Mouse (Mus musculus): ENCODE data around the gene Mink1. TPM values are rescaled to one million over a fixed set of nuclear protein-coding genes. Genes with fewer than 3 reads are reported as not detected.
A peak's percentile ranks its signal among the peaks of the same experiment; 100 is the strongest.

Gene Mink1
- polyA plus RNA-seq, 1 experiment: 99.5 TPM

DNA sequence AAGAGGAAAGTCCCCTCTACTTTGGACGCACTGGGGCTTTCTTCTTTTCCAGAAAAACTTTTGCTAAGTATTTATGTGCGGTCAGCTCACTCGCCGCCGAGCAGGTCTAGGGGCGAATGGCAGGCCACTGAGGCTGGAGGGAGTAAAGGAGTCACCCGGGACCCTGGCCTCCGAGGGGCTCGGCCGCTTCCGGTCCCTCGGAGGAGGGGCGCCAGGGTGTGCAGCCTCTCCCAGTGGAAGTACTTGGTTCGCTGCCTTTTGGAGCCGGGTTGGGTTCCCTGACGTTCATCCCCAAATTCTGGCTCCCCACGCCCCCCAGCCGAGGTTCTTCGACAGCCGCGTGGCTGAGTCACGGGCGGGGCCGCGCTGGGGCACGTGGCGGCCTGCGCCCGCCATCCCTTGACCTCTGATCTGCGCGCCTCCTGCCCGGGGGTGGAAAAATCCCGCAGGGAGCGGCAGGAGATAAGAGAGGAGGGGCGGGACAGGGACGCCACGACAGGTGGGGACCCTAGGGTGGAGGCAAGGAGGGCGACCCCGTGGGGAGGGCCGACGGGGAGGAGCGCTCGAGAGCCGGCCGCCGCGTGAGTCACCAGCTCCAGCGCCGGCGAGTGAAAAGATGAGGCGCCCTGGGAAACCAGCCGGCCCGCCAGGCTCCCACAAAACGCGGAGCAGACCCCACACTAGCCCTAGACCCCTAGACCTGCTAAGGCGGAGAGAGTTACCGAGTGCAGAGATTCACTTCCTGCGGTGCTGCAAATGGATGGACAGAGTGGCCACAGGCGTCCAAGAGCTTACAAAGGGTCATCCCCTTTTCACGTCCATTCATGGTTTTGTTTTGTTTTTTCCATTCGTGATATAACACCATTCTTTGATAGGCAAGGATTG is 93.1 kb downstream of the Mink1 start:
- DNase-seq (ENCODE audit: low read depth): peak; percentile 65
- TF ChIP-seq POLR2A (IDR thresholded peaks at IDR 0.05; ENCODE audit: borderline replicate concordance, extremely low read depth, insufficient read depth, insufficient read length, poor library complexity, severe bottlenecking) (no peak), CTCF (IDR thresholded peaks at IDR 0.05; ENCODE audit: borderline replicate concordance, extremely low read depth, insufficient read depth, insufficient read length) (no peak)

DNA sequence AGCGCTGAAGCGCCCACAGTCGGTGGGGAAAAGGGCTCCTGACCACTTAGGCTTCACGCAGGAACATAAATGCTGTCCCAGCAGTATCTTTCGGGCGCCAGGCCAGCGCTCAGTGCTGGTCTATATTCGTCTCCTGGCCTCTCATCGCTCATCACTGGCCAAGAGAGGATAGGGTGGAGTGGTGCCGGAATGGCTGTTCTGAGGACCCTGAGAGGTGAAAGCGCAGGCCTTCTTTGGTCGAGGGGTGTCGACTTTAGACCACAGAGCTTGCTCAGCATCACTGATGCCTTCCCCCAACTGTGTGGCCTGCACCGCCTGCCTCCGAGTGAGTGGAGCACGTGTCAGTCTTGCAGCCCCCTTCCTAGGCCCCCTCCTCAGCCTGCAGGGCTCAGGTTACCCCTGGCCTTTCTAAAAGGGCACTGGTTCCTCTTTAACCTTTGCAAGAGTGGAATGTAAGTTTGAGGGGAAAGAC is 93.8 kb downstream of the Mink1 start:
- DNase-seq (ENCODE audit: low read depth): peak; percentile 25
- TF ChIP-seq POLR2A (IDR thresholded peaks at IDR 0.05; ENCODE audit: borderline replicate concordance, extremely low read depth, insufficient read depth, insufficient read length, poor library complexity, severe bottlenecking) (no peak), CTCF (IDR thresholded peaks at IDR 0.05; ENCODE audit: borderline replicate concordance, extremely low read depth, insufficient read depth, insufficient read length) (no peak)

DNA sequence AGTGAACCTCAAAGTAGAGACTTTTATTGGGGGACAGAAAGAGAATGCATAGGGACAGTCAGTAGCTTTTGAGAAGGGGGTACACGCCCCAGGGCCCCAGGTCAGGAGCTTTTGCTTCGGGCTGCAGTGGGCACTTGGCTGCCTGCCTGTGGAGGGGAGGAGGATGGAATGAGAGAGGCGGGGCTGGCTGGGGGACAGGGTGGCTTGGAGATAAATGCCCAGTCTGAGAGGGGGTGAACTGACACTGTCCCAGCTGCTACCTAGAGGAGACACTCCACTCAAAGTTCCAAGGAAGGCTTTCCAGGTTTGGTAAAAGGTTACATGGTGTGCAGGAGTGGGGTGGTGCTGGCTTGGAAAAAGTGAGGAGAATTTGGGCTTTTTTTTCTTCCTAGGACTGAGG is 94.3 kb downstream of the Mink1 start, which contains the start of gene Eno3:
Eno3 (plus strand) TSS at position 239 of the 400 bp plus-strand sequence.
- TF ChIP-seq POLR2A (IDR thresholded peaks at IDR 0.05; ENCODE audit: borderline replicate concordance, extremely low read depth, insufficient read depth, insufficient read length, poor library complexity, severe bottlenecking): no peak
- no peak for DNase-seq (ENCODE audit: low read depth)

DNA sequence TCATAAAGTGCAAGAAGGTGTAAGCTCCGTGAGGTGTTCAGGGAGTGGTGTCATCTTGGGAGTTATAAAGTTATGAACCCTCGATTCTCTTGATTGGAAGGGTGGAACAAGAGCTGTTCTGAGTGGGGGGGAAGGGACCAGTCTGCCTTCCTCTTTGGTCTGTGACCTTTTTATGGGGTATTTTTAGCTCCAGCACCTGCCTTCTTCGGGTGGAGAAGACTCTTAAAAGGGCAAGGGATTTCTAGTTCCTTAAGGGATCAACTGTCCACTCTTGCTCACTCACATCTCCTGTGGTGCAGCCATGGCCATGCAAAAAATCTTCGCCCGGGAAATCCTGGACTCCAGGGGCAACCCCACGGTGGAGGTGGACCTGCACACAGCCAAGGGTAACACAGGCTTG is 94.9 kb downstream of the Mink1 start:
- DNase-seq (ENCODE audit: low read depth): no peak
- TF ChIP-seq CTCF (IDR thresholded peaks at IDR 0.05; ENCODE audit: borderline replicate concordance, extremely low read depth, insufficient read depth, insufficient read length) (no peak), POLR2A (IDR thresholded peaks at IDR 0.05; ENCODE audit: borderline replicate concordance, extremely low read depth, insufficient read depth, insufficient read length, poor library complexity, severe bottlenecking) (no peak)

DNA sequence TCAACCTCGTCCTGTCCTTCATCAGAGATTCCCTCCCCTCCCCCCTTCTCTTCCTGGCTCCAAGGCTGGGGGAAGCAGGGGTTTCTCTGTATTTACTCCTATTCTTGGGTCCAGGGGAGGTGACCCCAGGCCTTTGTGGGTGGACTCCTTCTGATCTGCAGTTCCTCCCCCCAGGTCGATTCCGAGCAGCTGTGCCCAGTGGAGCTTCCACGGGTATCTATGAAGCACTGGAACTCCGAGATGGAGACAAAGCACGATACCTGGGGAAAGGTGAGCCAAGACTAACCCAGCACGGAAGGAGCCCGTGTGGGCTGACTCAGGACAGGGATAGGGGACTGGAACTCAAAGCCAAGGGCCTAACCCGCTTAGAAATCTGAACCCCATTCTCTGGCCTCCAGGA is 95.3 kb downstream of the Mink1 start:
- no peak for TF ChIP-seq CTCF (IDR thresholded peaks at IDR 0.05; ENCODE audit: borderline replicate concordance, extremely low read depth, insufficient read depth, insufficient read length)
- no peak for TF ChIP-seq POLR2A (IDR thresholded peaks at IDR 0.05; ENCODE audit: borderline replicate concordance, extremely low read depth, insufficient read depth, insufficient read length, poor library complexity, severe bottlenecking)
- no peak for DNase-seq (ENCODE audit: low read depth)

DNA sequence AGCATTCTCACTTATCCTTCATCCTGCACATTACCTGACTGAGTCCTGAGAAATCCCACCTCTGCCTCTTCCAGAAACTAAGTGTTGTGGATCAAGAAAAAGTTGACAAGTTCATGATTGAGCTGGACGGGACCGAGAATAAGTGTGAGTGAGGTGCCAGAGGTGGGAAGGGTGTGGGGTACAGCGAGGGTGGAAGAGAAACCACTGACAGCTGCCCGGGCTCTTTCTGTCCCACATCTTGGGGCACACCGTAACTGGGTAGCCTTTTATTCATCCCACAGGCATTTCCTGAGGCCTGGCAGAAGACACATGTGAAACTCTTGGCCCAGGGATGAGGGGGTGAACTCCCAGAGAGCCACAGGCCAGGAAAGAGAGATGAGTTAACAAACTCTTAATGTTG is 95.8 kb downstream of the Mink1 start:
- TF ChIP-seq POLR2A (IDR thresholded peaks at IDR 0.05; ENCODE audit: borderline replicate concordance, extremely low read depth, insufficient read depth, insufficient read length, poor library complexity, severe bottlenecking): no peak
- no peak for TF ChIP-seq CTCF (IDR thresholded peaks at IDR 0.05; ENCODE audit: borderline replicate concordance, extremely low read depth, insufficient read depth, insufficient read length)
- no peak for DNase-seq (ENCODE audit: low read depth)

DNA sequence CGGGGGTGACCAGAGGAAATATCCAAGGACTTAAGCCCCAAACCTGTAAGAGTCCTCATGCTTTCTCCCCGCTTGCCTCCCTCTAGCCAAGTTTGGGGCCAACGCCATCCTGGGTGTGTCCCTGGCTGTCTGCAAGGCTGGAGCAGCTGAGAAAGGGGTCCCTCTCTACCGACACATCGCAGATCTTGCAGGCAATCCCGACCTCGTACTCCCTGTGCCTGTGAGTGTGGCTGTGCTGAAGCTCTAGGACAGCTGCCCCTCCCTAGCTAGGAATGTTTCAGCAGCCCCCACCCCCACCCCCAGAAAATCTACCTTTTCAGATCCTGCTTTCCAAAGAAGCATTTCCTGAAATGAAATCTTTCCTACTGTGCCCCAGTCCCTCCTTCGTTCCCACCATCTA is 96.3 kb downstream of the Mink1 start:
- DNase-seq (ENCODE audit: low read depth): no peak
- TF ChIP-seq CTCF (IDR thresholded peaks at IDR 0.05; ENCODE audit: borderline replicate concordance, extremely low read depth, insufficient read depth, insufficient read length) (no peak), POLR2A (IDR thresholded peaks at IDR 0.05; ENCODE audit: borderline replicate concordance, extremely low read depth, insufficient read depth, insufficient read length, poor library complexity, severe bottlenecking) (no peak)

DNA sequence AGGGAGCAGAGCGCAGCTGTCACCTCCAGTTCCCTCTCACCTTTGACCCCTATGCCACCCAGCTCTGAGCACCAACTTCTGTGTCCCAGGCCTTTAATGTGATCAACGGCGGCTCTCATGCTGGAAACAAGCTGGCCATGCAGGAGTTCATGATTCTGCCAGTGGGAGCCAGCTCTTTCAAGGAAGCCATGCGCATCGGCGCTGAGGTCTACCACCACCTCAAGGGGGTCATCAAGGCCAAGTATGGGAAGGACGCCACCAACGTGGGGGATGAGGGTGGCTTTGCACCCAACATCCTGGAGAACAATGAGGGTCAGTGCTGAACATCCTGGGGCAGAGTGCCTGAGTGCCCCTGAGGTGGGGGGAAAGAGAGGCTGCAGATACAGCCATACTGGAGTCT is 97.9 kb downstream of the Mink1 start:
- TF ChIP-seq CTCF (IDR thresholded peaks at IDR 0.05; ENCODE audit: borderline replicate concordance, extremely low read depth, insufficient read depth, insufficient read length) (no peak), POLR2A (IDR thresholded peaks at IDR 0.05; ENCODE audit: borderline replicate concordance, extremely low read depth, insufficient read depth, insufficient read length, poor library complexity, severe bottlenecking) (no peak)
- no peak for DNase-seq (ENCODE audit: low read depth)

DNA sequence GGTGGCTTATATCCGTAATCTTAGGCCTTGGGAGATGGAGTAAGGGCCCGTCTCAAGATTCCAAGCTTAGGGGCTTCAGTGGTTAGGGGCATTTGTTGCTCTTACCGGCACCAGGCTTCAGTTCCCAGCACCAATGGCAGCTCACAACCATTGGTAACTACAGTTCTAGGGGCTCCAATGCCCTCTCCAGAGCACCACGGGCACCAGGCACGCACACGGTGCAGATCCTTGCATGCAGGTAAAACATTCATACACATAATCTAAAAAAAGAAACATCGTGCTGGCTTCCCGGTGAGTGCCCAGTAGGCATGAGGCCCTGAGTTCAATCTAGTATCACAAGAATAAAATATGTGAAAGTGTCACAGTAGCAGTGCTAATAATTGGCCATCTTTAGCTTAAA is 100.4 kb downstream of the Mink1 start:
- TF ChIP-seq POLR2A (IDR thresholded peaks at IDR 0.05; ENCODE audit: borderline replicate concordance, extremely low read depth, insufficient read depth, insufficient read length, poor library complexity, severe bottlenecking) (no peak), CTCF (IDR thresholded peaks at IDR 0.05; ENCODE audit: borderline replicate concordance, extremely low read depth, insufficient read depth, insufficient read length) (no peak)
- no peak for DNase-seq (ENCODE audit: low read depth)

DNA sequence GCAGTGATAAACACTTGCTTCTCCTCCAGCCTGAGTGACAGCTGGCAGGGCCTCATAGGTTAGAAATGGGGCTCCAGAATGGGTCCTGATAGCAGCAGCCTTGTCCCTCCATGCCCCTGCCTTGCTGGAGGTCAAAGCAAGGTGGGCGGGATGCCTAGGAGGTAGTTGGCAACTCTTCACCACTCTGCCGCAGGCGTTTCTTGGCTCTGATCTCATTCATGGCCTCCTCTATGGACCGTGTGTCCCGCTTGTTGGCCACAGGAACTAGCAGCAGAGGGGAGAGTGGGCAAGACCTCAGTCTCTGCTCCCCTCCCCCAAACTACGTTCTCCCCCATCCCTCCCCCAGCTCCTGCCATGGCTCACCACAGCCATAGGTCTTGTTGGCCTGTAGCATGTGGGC is 101.3 kb downstream of the Mink1 start:
- TF ChIP-seq POLR2A (IDR thresholded peaks at IDR 0.05; ENCODE audit: borderline replicate concordance, extremely low read depth, insufficient read depth, insufficient read length, poor library complexity, severe bottlenecking) (no peak), CTCF (IDR thresholded peaks at IDR 0.05; ENCODE audit: borderline replicate concordance, extremely low read depth, insufficient read depth, insufficient read length) (no peak)
- no peak for DNase-seq (ENCODE audit: low read depth)

Other genes starting within 250 kb of the Mink1 start
- not detected in 2 replicates for gene Alox12e, start 240.3 kb upstream of the Mink1 start, polyA plus RNA-seq (2012; rRNA removed)
- gene Alox15, start 210.8 kb upstream of the Mink1 start, polyA plus RNA-seq (2012; rRNA removed): 0.05 and 0.29 TPM in 2 replicates
- gene Pelp1, start 152.8 kb upstream of the Mink1 start, polyA plus RNA-seq (2012; rRNA removed): 31.2 and 34.2 TPM in 2 replicates
- 68.7 and 86.1 TPM in 2 replicates for gene Arrb2, start 130.2 kb upstream of the Mink1 start, polyA plus RNA-seq (2012; rRNA removed)
- gene Med11, start 111.0 kb upstream of the Mink1 start, polyA plus RNA-seq (2012; rRNA removed): 28.1 and 31.8 TPM in 2 replicates
- gene Zmynd15, start 103.4 kb upstream of the Mink1 start, polyA plus RNA-seq (2012; rRNA removed): 0.93 and 1.4 TPM in 2 replicates
- 3.1 and 3.5 TPM in 2 replicates for gene Cxcl16, start 102.9 kb upstream of the Mink1 start, polyA plus RNA-seq (2012; rRNA removed)
- gene Tm4sf5, start 57.6 kb upstream of the Mink1 start, polyA plus RNA-seq (2012; rRNA removed): 1.6 and 2.3 TPM in 2 replicates
- gene Vmo1, start 48.3 kb upstream of the Mink1 start, polyA plus RNA-seq (2012; rRNA removed): 0.14 and 0.15 TPM in 2 replicates
- 0.09 TPM in 1 of 2 replicates, not detected in the other for gene Gltpd2, start 43.7 kb upstream of the Mink1 start, polyA plus RNA-seq (2012; rRNA removed)
- 405 and 560 TPM in 2 replicates for gene Psmb6, start 37.5 kb upstream of the Mink1 start, polyA plus RNA-seq (2012; rRNA removed)
- gene Gm40193, start 29.9 kb upstream of the Mink1 start, polyA plus RNA-seq (2012; rRNA removed): not detected in 2 replicates
- 18.9 and 19.9 TPM in 2 replicates for gene Pld2, start 22.8 kb upstream of the Mink1 start, polyA plus RNA-seq (2012; rRNA removed)
- not detected in 2 replicates for gene 4930544D05Rik, start 53.0 kb downstream of the Mink1 start, polyA plus RNA-seq (2012; rRNA removed)
- 0.16 TPM in 1 of 2 replicates, not detected in the other for gene Chrne, start 56.3 kb downstream of the Mink1 start, polyA plus RNA-seq (2012; rRNA removed)
- 0.06 and 0.30 TPM in 2 replicates for gene Gp1ba, start 76.2 kb downstream of the Mink1 start, polyA plus RNA-seq (2012; rRNA removed)
- 91.1 and 127 TPM in 2 replicates for gene Rnf167, start 84.4 kb downstream of the Mink1 start, polyA plus RNA-seq (2012; rRNA removed)
- gene Slc25a11, start 84.6 kb downstream of the Mink1 start, polyA plus RNA-seq (2012; rRNA removed): 129 and 149 TPM in 2 replicates
- 419 and 479 TPM in 2 replicates for gene Pfn1, start 91.8 kb downstream of the Mink1 start, polyA plus RNA-seq (2012; rRNA removed)
- gene Eno3, start 94.3 kb downstream of the Mink1 start, polyA plus RNA-seq (2012; rRNA removed): 23.0 and 24.1 TPM in 2 replicates
- gene Spag7, start 106.5 kb downstream of the Mink1 start, polyA plus RNA-seq (2012; rRNA removed): 56.3 and 76.0 TPM in 2 replicates
- 17.7 and 25.2 TPM in 2 replicates for gene Camta2, start 125.2 kb downstream of the Mink1 start, polyA plus RNA-seq (2012; rRNA removed)
- 0.61 and 0.72 TPM in 2 replicates for gene Inca1, start 137.3 kb downstream of the Mink1 start, polyA plus RNA-seq (2012; rRNA removed)
- gene Kif1c, start 137.7 kb downstream of the Mink1 start, polyA plus RNA-seq (2012; rRNA removed): 15.7 and 23.0 TPM in 2 replicates
- 5.8 and 7.7 TPM in 2 replicates for gene Zfp3, start 201.3 kb downstream of the Mink1 start, polyA plus RNA-seq (2012; rRNA removed)
- gene Scimp, start 249.7 kb downstream of the Mink1 start, polyA plus RNA-seq (2012; rRNA removed): not detected in 2 replicates